Mouse (Mus musculus): ENCODE data around the gene Cbx4. TPM values are rescaled to one million over a fixed set of nuclear protein-coding genes. Genes with fewer than 3 reads are reported as not detected.

Gene Cbx4
- polyA plus RNA-seq, 1 experiment from 2014 or later, result 9.6 TPM

DNA sequence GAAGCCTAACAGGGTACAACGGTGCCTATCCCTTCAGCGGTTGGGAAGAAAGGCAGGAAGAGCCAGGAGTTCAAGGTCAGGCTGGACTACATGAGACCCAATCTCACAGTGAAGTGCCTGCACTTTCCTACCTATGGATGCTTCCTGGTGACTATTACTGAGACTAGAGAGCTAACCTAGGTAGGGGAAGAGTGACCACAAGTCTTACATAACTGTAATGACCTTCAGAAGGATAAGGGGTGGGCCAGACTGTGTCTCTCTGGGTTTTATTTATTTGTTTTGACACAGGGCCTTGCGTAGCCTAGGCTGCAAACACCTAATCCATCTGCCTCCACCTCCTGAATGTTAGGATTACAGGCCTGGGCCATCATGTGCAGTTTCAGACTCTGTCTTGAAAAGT is 6.3 kb upstream of the Cbx4 start:
- TF ChIP-seq EP300 (optimal IDR thresholded peaks at IDR 0.05), result no peak
- TF ChIP-seq CTCF (IDR thresholded peaks at IDR 0.05; ENCODE audit: low read depth), result no peak
- Histone ChIP-seq H3K27me3 (ENCODE audit: control insufficient read depth, insufficient read depth, low read length) (no peaks in the 10 kb centered on the region; the same call in 1 of the 2 replicates), H3K9ac (ENCODE audit: low read length) (no peak overlapping the region), H3K4me1 (replicated peaks; ENCODE audit: control insufficient read depth, insufficient read depth) (peaks cover 8% of the 10 kb centered on the region), H3K27ac (replicated peaks) (no peak overlapping the region), H3K9me3 (ENCODE audit: control insufficient read depth, low read length) (no peaks in the 10 kb centered on the region), H3K4me3 (ENCODE audit: low read depth, low read length) (no peak overlapping the region), H3K4me2 (replicated peaks; ENCODE audit: low read depth) (no peak overlapping the region), H3K36me3 (ENCODE audit: control insufficient read depth, insufficient read depth, low read length) (no peaks in the 10 kb centered on the region)
- ATAC-seq (ENCODE audit: low FRiP score, low TSS enrichment) (no peak), DNase-seq (ENCODE audit: low spot score) (peak; percentile 13)
- 75% methylated on average over 3 of the region's 3 CpGs for WGBS

DNA sequence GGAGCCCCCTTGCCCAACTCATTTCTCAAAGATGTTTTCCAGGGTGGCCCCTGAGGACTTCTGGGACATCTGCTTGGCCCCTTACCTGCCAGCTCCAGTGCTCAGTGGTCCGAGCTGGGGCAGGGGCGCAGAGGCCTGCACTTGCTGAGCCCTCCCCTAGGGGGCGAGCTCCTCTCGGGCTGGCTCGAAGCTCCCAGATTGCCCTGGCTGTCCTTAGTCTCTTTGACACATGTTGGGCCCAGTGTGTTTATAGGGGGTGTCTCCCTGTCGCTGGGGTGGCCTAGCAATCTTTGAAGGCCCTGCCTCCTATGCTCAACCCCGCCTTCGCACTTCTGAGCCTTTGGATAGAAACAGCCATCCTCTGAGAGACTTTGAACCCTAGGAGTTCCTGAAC is 5.6 kb upstream of the Cbx4 start:
- DNase-seq (ENCODE audit: low spot score) (peak; percentile 74), ATAC-seq (ENCODE audit: low FRiP score, low TSS enrichment) (peak; percentile 56)
- 14% methylated on average over 8 of the region's 8 CpGs for WGBS
- no peak overlapping the region; the same call in 1 of the 2 replicates for H3K27ac ChIP-seq (replicated peaks)
- peaks cover 11% of the 10 kb centered on the region for H3K4me1 ChIP-seq (replicated peaks; ENCODE audit: control insufficient read depth, insufficient read depth)
- H3K4me2 ChIP-seq (replicated peaks; ENCODE audit: low read depth), result peak overlapping the region; percentile 99
- H3K9ac ChIP-seq (ENCODE audit: low read length), result no peak overlapping the region
- H3K9me3 ChIP-seq (ENCODE audit: control insufficient read depth, low read length), result no peaks in the 10 kb centered on the region
- TF ChIP-seq CTCF (IDR thresholded peaks at IDR 0.05; ENCODE audit: low read depth) (peak; percentile 88), EP300 (optimal IDR thresholded peaks at IDR 0.05) (no peak)
- H3K27me3 ChIP-seq (ENCODE audit: control insufficient read depth, insufficient read depth, low read length), result no peaks in the 10 kb centered on the region; the same call in 1 of the 2 replicates
- H3K36me3 ChIP-seq (ENCODE audit: control insufficient read depth, insufficient read depth, low read length), result no peaks in the 10 kb centered on the region
- H3K4me3 ChIP-seq (ENCODE audit: low read depth, low read length), result no peak overlapping the region

DNA sequence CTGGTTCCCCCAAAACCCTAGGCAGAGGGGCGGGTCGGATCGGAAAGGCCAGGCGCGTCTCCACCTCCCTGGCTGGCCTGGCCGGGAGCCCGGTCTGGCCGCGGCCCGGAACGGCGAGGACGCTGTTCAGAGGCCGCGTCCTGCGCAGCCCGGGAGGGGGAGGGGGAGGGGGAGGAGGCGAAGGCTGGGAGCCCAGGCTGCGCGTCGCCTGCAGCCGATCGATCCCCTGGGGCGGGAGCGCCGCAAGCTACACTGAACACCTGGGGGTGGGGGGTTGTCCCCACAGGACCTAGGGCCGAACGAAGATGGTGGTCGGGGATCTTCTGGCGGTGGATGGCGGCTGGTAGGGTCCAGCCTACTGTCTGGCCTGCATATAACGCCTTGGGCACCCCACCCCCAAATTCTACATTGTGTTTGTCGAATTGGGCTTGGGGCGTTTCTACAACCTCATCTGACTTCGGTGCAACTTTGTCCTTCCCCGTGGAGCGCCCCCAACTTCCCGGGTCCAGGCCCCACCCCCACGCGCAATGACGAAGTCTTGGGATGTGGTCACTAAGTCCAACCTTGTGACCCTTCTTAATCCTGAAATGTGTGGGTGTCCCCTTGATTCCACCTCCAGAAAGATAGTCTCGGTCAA is 5.1 kb upstream of the Cbx4 start:
- Histone ChIP-seq H3K27me3 (ENCODE audit: control insufficient read depth, insufficient read depth, low read length) (no peaks in the 10 kb centered on the region; the same call in 1 of the 2 replicates), H3K27ac (replicated peaks) (peak overlapping the region; percentile 45; the same call in 1 of the 2 replicates), H3K4me3 (ENCODE audit: low read depth, low read length) (peak overlapping the region; percentile 49), H3K9me3 (ENCODE audit: control insufficient read depth, low read length) (no peaks in the 10 kb centered on the region), H3K4me2 (replicated peaks; ENCODE audit: low read depth) (peak overlapping the region; percentile 99), H3K9ac (ENCODE audit: low read length) (peak overlapping the region; percentile 64), H3K4me1 (replicated peaks; ENCODE audit: control insufficient read depth, insufficient read depth) (peaks cover 11% of the 10 kb centered on the region), H3K36me3 (ENCODE audit: control insufficient read depth, insufficient read depth, low read length) (no peaks in the 10 kb centered on the region)
- WGBS, result 3% methylated on average over 41 of the region's 42 CpGs
- DNase-seq (ENCODE audit: low spot score) (peak; percentile 89), ATAC-seq (ENCODE audit: low FRiP score, low TSS enrichment) (peak; percentile 59)
- TF ChIP-seq EP300 (optimal IDR thresholded peaks at IDR 0.05) (no peak), CTCF (IDR thresholded peaks at IDR 0.05; ENCODE audit: low read depth) (no peak)

DNA sequence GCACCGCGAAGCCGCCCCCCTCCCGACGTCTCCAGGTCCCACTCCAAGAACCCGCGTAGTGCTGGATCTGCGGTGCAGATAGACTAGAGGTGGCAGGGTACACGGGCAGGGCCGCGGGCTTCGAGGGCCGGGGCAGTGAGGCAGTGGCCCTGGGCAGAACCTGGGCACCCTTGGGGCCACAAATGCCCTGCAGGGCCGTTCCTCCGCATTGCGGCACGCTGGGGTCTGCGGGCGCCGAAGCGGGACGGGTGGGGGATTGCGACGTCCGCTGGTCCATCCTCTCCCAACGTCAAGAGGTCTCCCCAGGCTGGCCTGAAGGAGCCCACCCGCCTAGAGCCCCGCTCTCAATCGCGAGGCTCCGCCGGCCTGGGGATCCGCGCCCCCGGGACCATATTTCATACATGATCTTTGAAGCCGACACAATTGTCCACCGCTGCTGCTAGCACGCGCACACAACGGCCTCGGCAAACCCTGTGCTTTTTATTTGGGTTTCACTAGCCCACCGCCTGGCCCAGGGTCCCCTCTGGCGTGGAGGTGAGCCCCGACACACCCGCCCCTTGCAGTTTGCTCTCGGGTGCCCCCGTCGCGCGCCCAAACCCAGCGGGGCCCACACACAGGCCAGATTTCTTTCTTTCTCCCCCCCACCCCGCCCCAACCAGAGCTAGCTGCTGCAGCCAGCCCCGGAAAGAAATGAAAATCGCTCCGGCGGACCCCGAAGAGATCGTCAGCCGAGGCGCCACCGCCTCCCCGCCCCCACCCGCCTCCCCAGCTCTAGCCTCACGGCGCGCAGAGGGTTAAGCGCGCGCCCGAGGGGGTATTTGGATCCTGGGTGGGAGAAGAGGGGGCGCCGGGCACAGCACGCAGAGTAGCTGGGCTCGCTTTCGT is 4.3 kb upstream of the Cbx4 start:
- peak overlapping the region; percentile 64 for H3K9ac ChIP-seq (ENCODE audit: low read length)
- H3K4me1 ChIP-seq (replicated peaks; ENCODE audit: control insufficient read depth, insufficient read depth), result peaks cover 11% of the 10 kb centered on the region
- H3K36me3 ChIP-seq (ENCODE audit: control insufficient read depth, insufficient read depth, low read length), result no peaks in the 10 kb centered on the region
- H3K9me3 ChIP-seq (ENCODE audit: control insufficient read depth, low read length), result no peaks in the 10 kb centered on the region
- under 1% methylated on average over 64 of the region's 75 CpGs for WGBS
- H3K4me2 ChIP-seq (replicated peaks; ENCODE audit: low read depth), result peak overlapping the region; percentile 99
- H3K27me3 ChIP-seq (ENCODE audit: control insufficient read depth, insufficient read depth, low read length), result no peaks in the 10 kb centered on the region; the same call in 1 of the 2 replicates
- ATAC-seq (ENCODE audit: low FRiP score, low TSS enrichment), result no peak
- TF ChIP-seq EP300 (optimal IDR thresholded peaks at IDR 0.05) (no peak), CTCF (IDR thresholded peaks at IDR 0.05; ENCODE audit: low read depth) (no peak)
- H3K27ac ChIP-seq (replicated peaks), result 0 out of 2 replicates have a peak overlapping the region, but pooled peaks have one; percentile 45
- DNase-seq (ENCODE audit: low spot score), result no peak
- H3K4me3 ChIP-seq (ENCODE audit: low read depth, low read length), result peak overlapping the region; percentile 49

DNA sequence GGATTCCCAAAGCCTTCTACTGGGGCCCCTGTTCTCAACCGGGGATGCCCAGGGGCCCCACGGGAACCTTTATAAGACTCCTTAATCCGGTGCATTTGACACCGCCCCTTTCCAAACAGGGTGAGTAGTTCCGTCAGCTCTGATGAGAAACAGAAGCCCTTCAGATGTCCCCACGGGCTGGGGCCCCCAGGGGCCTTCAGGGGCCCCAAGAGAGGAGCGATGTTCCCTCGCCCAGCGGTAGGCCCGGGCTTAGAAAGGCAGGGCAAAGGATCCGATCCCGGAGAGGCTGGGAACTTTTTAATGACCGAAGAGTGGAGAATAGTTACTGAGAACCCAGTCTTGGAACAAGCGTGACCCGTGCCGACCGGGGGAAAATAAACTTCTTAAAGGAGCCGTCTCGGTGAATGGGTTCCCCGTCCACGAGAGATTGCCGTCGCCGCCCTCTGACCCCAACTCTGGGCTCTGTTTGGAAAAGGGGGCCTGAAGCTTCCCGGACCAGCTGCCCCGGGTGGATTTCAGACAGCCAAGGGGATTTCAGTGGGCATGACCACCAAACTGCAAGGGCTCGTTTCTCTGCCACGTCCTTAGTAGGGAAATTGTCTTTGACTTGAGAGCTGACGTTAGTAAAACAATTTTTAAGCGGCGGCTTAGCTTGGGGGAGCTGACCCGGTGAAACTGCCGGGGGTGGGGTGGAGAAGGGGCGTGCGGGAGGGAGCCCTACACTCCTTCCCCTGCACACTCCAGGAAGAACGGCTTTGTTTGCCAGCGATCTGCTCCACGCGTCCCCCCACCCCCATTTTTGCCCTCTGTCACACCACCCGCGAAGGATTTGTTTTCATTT is 3.4 kb upstream of the Cbx4 start:
- no peaks in the 10 kb centered on the region for H3K9me3 ChIP-seq (ENCODE audit: control insufficient read depth, low read length)
- H3K9ac ChIP-seq (ENCODE audit: low read length), result no peak overlapping the region; the same call in 1 of the 2 replicates
- H3K4me2 ChIP-seq (replicated peaks; ENCODE audit: low read depth), result peak overlapping the region; percentile 99
- TF ChIP-seq CTCF (IDR thresholded peaks at IDR 0.05; ENCODE audit: low read depth) (no peak), EP300 (optimal IDR thresholded peaks at IDR 0.05) (no peak)
- no peaks in the 10 kb centered on the region for H3K36me3 ChIP-seq (ENCODE audit: control insufficient read depth, insufficient read depth, low read length)
- H3K4me3 ChIP-seq (ENCODE audit: low read depth, low read length), result peak overlapping the region; percentile 49
- WGBS, result 3% methylated on average over 41 of the region's 41 CpGs
- no peaks in the 10 kb centered on the region; the same call in 1 of the 2 replicates for H3K27me3 ChIP-seq (ENCODE audit: control insufficient read depth, insufficient read depth, low read length)
- no peak overlapping the region for H3K27ac ChIP-seq (replicated peaks)
- ATAC-seq (ENCODE audit: low FRiP score, low TSS enrichment), result no peak
- H3K4me1 ChIP-seq (replicated peaks; ENCODE audit: control insufficient read depth, insufficient read depth), result peaks cover 11% of the 10 kb centered on the region
- DNase-seq (ENCODE audit: low spot score), result no peak
